Mouse (Mus musculus) midbrain, embryonic 14.5 days (tissue): ENCODE data around the gene Mcl1. TPM values are rescaled to one million over a fixed set of nuclear protein-coding genes. Genes with fewer than 3 reads are reported as not detected.
"Not testable (repeated sequence)": the region's sequence is repeated elsewhere in the genome, so short reads cannot be mapped to it uniquely, and the experiment has no call there.

Experiments used
- ATAC-seq: fragments of 200-750 bp; cut with Nextera tagmentation; 2 replicates; pipeline ENCODE4 v1.8.0; 2017; ENCODE audit warnings: moderate number of reproducible peaks, moderate library complexity; ENCODE audit not compliant: low FRiP score, low TSS enrichment
- DNase-seq: peaks from one replicate; pipeline ENCODE4 v3.0.0-alpha.2; 2015
- H3K27ac ChIP-seq: fragments of 300-500 bp; sonication (generic); replicated peaks from 2 replicates; pipeline ENCODE4 v1.5.1; 2014; ENCODE audit warnings: mild to moderate bottlenecking, low read depth, low read length, moderate library complexity
- H3K27me3 ChIP-seq: fragments of 300-500 bp; sonication (generic); 2 replicates; pipeline ENCODE4 v1.6.1; 2014; ENCODE audit warnings: low read length, control low read depth, mixed read lengths; ENCODE audit not compliant: control insufficient read depth, insufficient read depth
- H3K36me3 ChIP-seq: fragments of 300-500 bp; sonication (generic); 2 replicates; pipeline ENCODE4 v1.6.1; 2014; ENCODE audit warnings: low read length, control low read depth; ENCODE audit not compliant: control insufficient read depth, insufficient read depth
- H3K4me1 ChIP-seq: fragments of 300-500 bp; sonication (generic); 2 replicates; pipeline ENCODE4 v1.6.1; 2014; ENCODE audit warnings: mild to moderate bottlenecking, antibody characterized with exemption, low read length, control low read depth; ENCODE audit not compliant: control insufficient read depth, insufficient read depth
- H3K4me2 ChIP-seq: fragments of 300-500 bp; sonication (generic); 2 replicates; pipeline ENCODE4 v1.6.1; 2014; ENCODE audit warnings: mild to moderate bottlenecking, low read length, moderate library complexity
- H3K4me3 ChIP-seq: fragments of 300-500 bp; sonication (generic); replicated peaks from 2 replicates; pipeline ENCODE4 v1.5.1; 2014; ENCODE audit warnings: low read depth, low read length
- H3K9ac ChIP-seq: fragments of 300-500 bp; sonication (generic); replicated peaks from 2 replicates; pipeline ENCODE4 v1.6.1; 2014; ENCODE audit warnings: mild to moderate bottlenecking, low read length, moderate library complexity
- H3K9me3 ChIP-seq: fragments of 300-500 bp; sonication (generic); 2 replicates; pipeline ENCODE4 v1.6.1; 2016; ENCODE audit warnings: low read length, control low read depth, mixed read lengths; ENCODE audit not compliant: control insufficient read depth
- WGBS: fragments of 180-500 bp; shearing (Covaris S2); extraction: QIAGEN DNeasy Blood & Tissue Kit; methylation state at CpG from one replicate; pipeline ENCODE4 v1.1.7; 2014; 5-methylcytosine and 5-hydroxymethylcytosine counted together
- polyA plus RNA-seq: library from polyadenylated mRNA; unstranded; fragments of >200 nt; fragmentation: Nextera tagmentation; extraction: Ambion mirVana; gene quantifications from 2 replicates; pipeline ENCODE4 v1.2.1, GENCODE M21; 2014

Mcl1 gene
- polyA plus RNA-seq, 1 experiment from 2014 or later, result 65.7 TPM

GRCm38 (mm10) chr3:95668026-95668425, 9.4 kb downstream of the Mcl1 start:
- DNase-seq (peak; percentile 37), ATAC-seq (no peak)
- Histone ChIP-seq H3K4me1 (0 out of 2 replicates have a peak, but pooled peaks cover 3% of the 10 kb centered on the region), H3K4me2 (no peak overlapping the region), H3K27ac (peak overlapping the region; percentile 33; the same call in 1 of the 2 replicates), H3K9me3 (no peaks in the 10 kb centered on the region), H3K36me3 (peaks cover 21% of the 10 kb centered on the region), H3K27me3 (no peaks in the 10 kb centered on the region), H3K4me3 (no peak overlapping the region), H3K9ac (no peak overlapping the region)
- 61% methylated on average over 7 of the region's 7 CpGs for WGBS

- Histone ChIP-seq H3K4me3 (no peak overlapping the region), H3K27ac (no peak overlapping the region), H3K4me1 (0 out of 2 replicates have a peak, but pooled peaks cover 3% of the 10 kb centered on the region), H3K36me3 (peaks cover 21% of the 10 kb centered on the region), H3K4me2 (no peak overlapping the region), H3K27me3 (no peaks in the 10 kb centered on the region), H3K9ac (no peak overlapping the region), H3K9me3 (no peaks in the 10 kb centered on the region)
- ATAC-seq, result no peak
- DNase-seq, result no peak
- 90% methylated on average over 7 of the region's 7 CpGs for WGBS
Observed at GRCm38 (mm10) chr3:95668589-95669308, 10.2 kb downstream of the Mcl1 start.

GRCm38 (mm10) chr3:95669309-95669665, 10.7 kb downstream of the Mcl1 start:
- Histone ChIP-seq H3K4me2 (no peak overlapping the region), H3K4me1 (0 out of 2 replicates have a peak, but pooled peaks cover 3% of the 10 kb centered on the region), H3K9me3 (no peaks in the 10 kb centered on the region), H3K27ac (no peak overlapping the region), H3K9ac (no peak overlapping the region), H3K4me3 (no peak overlapping the region), H3K27me3 (no peaks in the 10 kb centered on the region), H3K36me3 (peaks cover 19% of the 10 kb centered on the region)
- ATAC-seq (no peak), DNase-seq (no peak)
- WGBS, result 96% methylated on average over 3 of the region's 3 CpGs

GRCm38 (mm10) chr3:95670419-95670818, 11.8 kb downstream of the Mcl1 start:
- H3K4me2 ChIP-seq, H3K27ac ChIP-seq, DNase-seq, H3K4me1 ChIP-seq, ATAC-seq, H3K4me3 ChIP-seq, H3K9me3 ChIP-seq, H3K9ac ChIP-seq, H3K27me3 ChIP-seq: not testable (repeated sequence)
- WGBS, result 98% methylated on average over 3 of the region's 3 CpGs
- H3K36me3 ChIP-seq, result peaks cover 10% of the 10 kb centered on the region; the same call in 1 of the 2 replicates

GRCm38 (mm10) chr3:95671201-95671600, 12.6 kb downstream of the Mcl1 start:
- 0 out of 2 replicates have a peak, but pooled peaks cover 10% of the 10 kb centered on the region for H3K36me3 ChIP-seq
- 91% methylated on average over 5 of the region's 5 CpGs for WGBS
- DNase-seq (no peak), ATAC-seq (no peak)
- no peak overlapping the region for H3K4me2 ChIP-seq
- H3K9me3 ChIP-seq, result no peaks in the 10 kb centered on the region
- H3K9ac ChIP-seq, result no peak overlapping the region
- no peak overlapping the region for H3K4me3 ChIP-seq
- H3K27me3 ChIP-seq, result no peaks in the 10 kb centered on the region
- H3K27ac ChIP-seq, result no peak overlapping the region
- H3K4me1 ChIP-seq, result 0 out of 2 replicates have a peak, but pooled peaks cover 3% of the 10 kb centered on the region

GRCm38 (mm10) chr3:95672461-95672860, 13.9 kb downstream of the Mcl1 start:
- no peak overlapping the region for H3K4me2 ChIP-seq
- no peak overlapping the region for H3K27ac ChIP-seq
- H3K27me3 ChIP-seq, result no peaks in the 10 kb centered on the region
- no peak for DNase-seq
- 62% methylated on average over 3 of the region's 3 CpGs for WGBS
- ATAC-seq, result no peak
- no peak overlapping the region for H3K4me3 ChIP-seq
- H3K4me1 ChIP-seq, result 0 out of 2 replicates have a peak, but pooled peaks cover 3% of the 10 kb centered on the region
- no peak overlapping the region for H3K9ac ChIP-seq
- H3K9me3 ChIP-seq, result no peaks in the 10 kb centered on the region
- H3K36me3 ChIP-seq, result 0 out of 2 replicates have a peak, but pooled peaks cover 10% of the 10 kb centered on the region

GRCm38 (mm10) chr3:95672861-95673706, 14.5 kb downstream of the Mcl1 start:
- H3K4me1 ChIP-seq, result 0 out of 2 replicates have a peak, but pooled peaks cover under 1% of the 10 kb centered on the region
- no peak overlapping the region for H3K9ac ChIP-seq
- no peaks in the 10 kb centered on the region for H3K27me3 ChIP-seq
- H3K36me3 ChIP-seq, result 0 out of 2 replicates have a peak, but pooled peaks cover 10% of the 10 kb centered on the region
- DNase-seq (no peak), ATAC-seq (no peak)
- no peak overlapping the region for H3K4me3 ChIP-seq
- 60% methylated on average over 10 of the region's 10 CpGs for WGBS
- no peak overlapping the region for H3K27ac ChIP-seq
- no peaks in the 10 kb centered on the region for H3K9me3 ChIP-seq
- H3K4me2 ChIP-seq, result no peak overlapping the region

GRCm38 (mm10) chr3:95673707-95674211, 15.2 kb downstream of the Mcl1 start:
- Histone ChIP-seq H3K4me3 (no peak overlapping the region), H3K4me1 (no peaks in the 10 kb centered on the region), H3K27ac (no peak overlapping the region)

More at GRCm38 (mm10) chr3:95673707-95674211, 15.2 kb downstream of the Mcl1 start:
- Histone ChIP-seq H3K27me3 (no peaks in the 10 kb centered on the region), H3K36me3 (0 out of 2 replicates have a peak, but pooled peaks cover 10% of the 10 kb centered on the region), H3K4me2 (no peak overlapping the region), H3K9ac (no peak overlapping the region), H3K9me3 (no peaks in the 10 kb centered on the region)
- no peak for DNase-seq
- 35% methylated on average over 11 of the region's 11 CpGs for WGBS
- ATAC-seq, result no peak
